Mouse (Mus musculus) lung, postnatal 0 days (tissue): Measurements from ENCODE around the gene Lpcat1. TPM values are rescaled to one million over a fixed set of nuclear protein-coding genes. Genes with fewer than 3 reads are reported as not detected.

ENCODE experiments used
- ATAC-seq: fragments of 200-750 bp; cut with Nextera tagmentation; 2 replicates; pipeline ENCODE4 v1.8.0; 2017; ENCODE audit warnings: moderate library complexity
- DNase-seq: peaks from one replicate; pipeline ENCODE4 v3.0.0-alpha.2; 2016; ENCODE audit warnings: low spot score
- H3K27ac ChIP-seq: fragments of 300-500 bp; sonication (generic); 2 replicates; pipeline ENCODE4 v1.5.1; 2014; ENCODE audit warnings: antibody characterized with exemption, mild to moderate bottlenecking, low read length, mixed read lengths
- H3K27me3 ChIP-seq: fragments of 300-500 bp; sonication (generic); replicated peaks from 2 replicates; pipeline ENCODE4 v1.6.1; 2014; ENCODE audit warnings: low read length, mixed read lengths; ENCODE audit not compliant: insufficient read depth
- H3K36me3 ChIP-seq: fragments of 300-500 bp; sonication (generic); 2 replicates; pipeline ENCODE4 v1.6.1; 2014; ENCODE audit warnings: low read length, mixed read lengths; ENCODE audit not compliant: insufficient read depth
- H3K4me1 ChIP-seq: fragments of 300-500 bp; sonication (generic); 2 replicates; pipeline ENCODE4 v1.6.1; 2014; ENCODE audit warnings: antibody characterized with exemption, low read depth, low read length, mixed read lengths; ENCODE audit not compliant: insufficient read depth
- H3K4me2 ChIP-seq: fragments of 300-500 bp; sonication (generic); replicated peaks from 2 replicates; pipeline ENCODE4 v1.6.1; 2014; ENCODE audit warnings: low read depth, mild to moderate bottlenecking, low read length, moderate library complexity, mixed read lengths
- H3K4me3 ChIP-seq: fragments of 300-500 bp; sonication (generic); 2 replicates; pipeline ENCODE4 v1.5.1; 2014; ENCODE audit warnings: low read depth, low read length
- H3K9ac ChIP-seq: fragments of 300-500 bp; sonication (generic); replicated peaks from 2 replicates; pipeline ENCODE4 v1.6.1; 2014; ENCODE audit warnings: low read depth, mild to moderate bottlenecking
- H3K9me3 ChIP-seq: fragments of 300-500 bp; sonication (generic); 2 replicates; pipeline ENCODE4 v1.6.1; 2016; ENCODE audit warnings: low read length, mixed read lengths
- CTCF ChIP-seq: IDR thresholded peaks from 2 replicates; pipeline ENCODE4 v1.5.1; 2016; ENCODE audit warnings: antibody characterized with exemption, mild to moderate bottlenecking
- EP300 ChIP-seq: IDR thresholded peaks from 2 replicates; pipeline ENCODE4 v1.6.1; 2016; ENCODE audit warnings: antibody characterized with exemption, mild to moderate bottlenecking, control low read depth
- WGBS: fragments of 180-500 bp; shearing (Covaris S2); extraction: QIAGEN DNeasy Blood & Tissue Kit; methylation state at CpG from one replicate; pipeline ENCODE4 v1.1.7; 2014; 5-methylcytosine and 5-hydroxymethylcytosine counted together
- polyA plus RNA-seq: library from polyadenylated mRNA; unstranded; fragments of >200 nt; fragmentation: Nextera tagmentation; extraction: Ambion mirVana; gene quantifications from 2 replicates; pipeline ENCODE4 v1.2.1, GENCODE M21; 2015

Lpcat1 gene
- polyA plus RNA-seq, 1 experiment from 2014 or later: 368 TPM

DNA sequence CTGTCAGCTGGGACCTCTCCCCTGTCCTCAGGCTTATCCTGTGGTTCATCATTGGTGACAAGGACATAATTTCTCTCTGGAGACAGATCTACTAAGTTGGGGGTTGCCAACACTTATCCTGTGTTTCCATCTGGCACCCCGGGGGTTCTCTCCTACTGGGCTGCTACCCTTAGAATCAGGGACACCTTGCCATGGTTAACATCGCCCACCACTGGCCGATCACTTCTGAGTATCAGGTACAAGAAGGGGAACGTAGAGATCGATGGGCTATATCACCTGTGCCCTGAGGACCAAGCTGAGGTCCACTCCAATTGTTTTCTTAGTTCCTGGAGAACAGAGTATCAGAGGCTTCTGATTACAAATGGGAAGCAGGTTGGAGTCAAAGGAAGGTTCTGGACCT, 97.2 kb downstream of the Lpcat1 start:
- Histone ChIP-seq H3K4me1 (no peaks in the 10 kb centered on the region), H3K9me3 (no peaks in the 10 kb centered on the region), H3K4me3 (no peak overlapping the region), H3K36me3 (no peaks in the 10 kb centered on the region), H3K27ac (no peak overlapping the region), H3K9ac (no peak overlapping the region), H3K4me2 (no peak overlapping the region), H3K27me3 (no peaks in the 10 kb centered on the region)
- ATAC-seq (no peak), DNase-seq (no peak)
- no peak for TF ChIP-seq CTCF
- no peak for TF ChIP-seq EP300
- WGBS: 79% methylated on average over 5 of the region's 5 CpGs

Other genes starting within 250 kb of the Lpcat1 start
- gene Irx4, start 206.7 kb upstream of the Lpcat1 start, polyA plus RNA-seq: not detected in 2 replicates
- 99.6 and 103 TPM in 2 replicates for gene Mrpl36, start 138.7 kb upstream of the Lpcat1 start, polyA plus RNA-seq
- 270 and 333 TPM in 2 replicates for gene Ndufs6, start 138.7 kb upstream of the Lpcat1 start, polyA plus RNA-seq
- gene Slc6a3, start 69.5 kb downstream of the Lpcat1 start, polyA plus RNA-seq: 0.05 and 0.08 TPM in 2 replicates
- gene Clptm1l, start 136.8 kb downstream of the Lpcat1 start, polyA plus RNA-seq: 100 and 103 TPM in 2 replicates
- 0.43 and 0.94 TPM in 2 replicates for gene Tert, start 159.7 kb downstream of the Lpcat1 start, polyA plus RNA-seq
- gene Slc6a18, start 210.8 kb downstream of the Lpcat1 start, polyA plus RNA-seq: not detected in 2 replicates
- gene Slc6a19, start 237.7 kb downstream of the Lpcat1 start, polyA plus RNA-seq: not detected in 2 replicates